Mouse (Mus musculus) stomach, embryonic 14.5 days (tissue): ENCODE measurements at regions not wholly inside any gene's neighbourhood (a gene's known extent, or its start where the extent isn't known, plus 50 kb on each side); places are given as distances from the start of the nearest gene placed in this dataset.

Source experiments
- ATAC-seq: fragments of 200-750 bp; cut with Nextera tagmentation; 2 replicates; pipeline ENCODE4 v1.8.0; 2017; ENCODE audit warnings: low read depth, moderate TSS enrichment; ENCODE audit not compliant: insufficient number of reproducible peaks, insufficient read depth, low FRiP score
- H3K27ac ChIP-seq: fragments of 300-500 bp; sonication (generic); 2 replicates; pipeline ENCODE4 v1.5.1; 2014; ENCODE audit warnings: mild to moderate bottlenecking, low read length, moderate library complexity, mixed read lengths
- H3K27me3 ChIP-seq: fragments of 300-500 bp; sonication (generic); 2 replicates; pipeline ENCODE4 v1.6.1; 2014; ENCODE audit warnings: low read length, control low read depth, mixed read lengths; ENCODE audit not compliant: control insufficient read depth, insufficient read depth
- H3K36me3 ChIP-seq: fragments of 300-500 bp; sonication (generic); 2 replicates; pipeline ENCODE4 v1.6.1; 2014; ENCODE audit warnings: mild to moderate bottlenecking, control low read depth, low read length, moderate library complexity, mixed read lengths; ENCODE audit not compliant: control insufficient read depth, insufficient read depth
- H3K4me1 ChIP-seq: fragments of 300-500 bp; sonication (generic); 2 replicates; pipeline ENCODE4 v1.6.1; 2014; ENCODE audit warnings: low read length, control low read depth, mixed read lengths; ENCODE audit not compliant: control insufficient read depth, insufficient read depth
- H3K4me2 ChIP-seq: fragments of 300-500 bp; sonication (generic); replicated peaks from 2 replicates; pipeline ENCODE4 v1.6.1; 2014; ENCODE audit warnings: low read depth, low read length, control low read depth
- H3K4me3 ChIP-seq: fragments of 300-500 bp; sonication (generic); 2 replicates; pipeline ENCODE4 v1.5.1; 2014; ENCODE audit warnings: low read depth, low read length, control low read depth
- H3K9ac ChIP-seq: fragments of 300-500 bp; sonication (generic); replicated peaks from 2 replicates; pipeline ENCODE4 v1.6.1; 2014; ENCODE audit warnings: low read depth, mild to moderate bottlenecking, control low read depth, low read length, moderate library complexity, mixed read lengths
- H3K9me3 ChIP-seq: fragments of 300-500 bp; sonication (generic); 2 replicates; pipeline ENCODE4 v1.6.1; 2016; ENCODE audit warnings: low read depth, low read length, control low read depth; ENCODE audit not compliant: control insufficient read depth
- WGBS: fragments of 180-500 bp; shearing (Covaris S2); extraction: QIAGEN DNeasy Blood & Tissue Kit; methylation state at CpG from one replicate; pipeline ENCODE4 v1.1.7; 2014; 5-methylcytosine and 5-hydroxymethylcytosine counted together

- no peaks in the 10 kb centered on the region for H3K4me1 ChIP-seq
- no peaks in the 10 kb centered on the region for H3K36me3 ChIP-seq
- ATAC-seq, result no peak
- H3K27ac ChIP-seq, result no peak overlapping the region
- no peak overlapping the region for H3K9ac ChIP-seq
- H3K4me2 ChIP-seq, result no peak overlapping the region
- H3K4me3 ChIP-seq, result no peak overlapping the region
- no peaks in the 10 kb centered on the region for H3K9me3 ChIP-seq
- no peaks in the 10 kb centered on the region for H3K27me3 ChIP-seq
- WGBS, result 79% methylated on average over 4 of the region's 4 CpGs
These were observed 345.5 kb upstream of the Arid1b start for GRCm38 (mm10) chr17:4648603-4649002.

GRCm38 (mm10) chr17:4654221-4654620 lies 339.9 kb upstream of the Arid1b start:
- Histone ChIP-seq H3K4me3 (no peak overlapping the region), H3K36me3 (no peaks in the 10 kb centered on the region), H3K9ac (no peak overlapping the region), H3K27ac (no peak overlapping the region), H3K27me3 (no peaks in the 10 kb centered on the region), H3K9me3 (no peaks in the 10 kb centered on the region), H3K4me2 (no peak overlapping the region), H3K4me1 (no peaks in the 10 kb centered on the region)
- 73% methylated on average over 3 of the region's 3 CpGs for WGBS
- ATAC-seq, result no peak

- H3K4me3 ChIP-seq, result no peak overlapping the region
- 91% methylated on average over 5 of the region's 5 CpGs for WGBS
- no peak overlapping the region for H3K4me2 ChIP-seq
- H3K27me3 ChIP-seq, result no peaks in the 10 kb centered on the region
- H3K36me3 ChIP-seq, result no peaks in the 10 kb centered on the region
- H3K4me1 ChIP-seq, result no peaks in the 10 kb centered on the region
- ATAC-seq, result no peak
- no peak overlapping the region for H3K27ac ChIP-seq
- H3K9me3 ChIP-seq, result no peaks in the 10 kb centered on the region
- H3K9ac ChIP-seq, result no peak overlapping the region
These were observed 332.1 kb upstream of the Arid1b start for GRCm38 (mm10) chr17:4661996-4662395.

- Histone ChIP-seq H3K4me2 (no peak overlapping the region), H3K4me1 (no peaks in the 10 kb centered on the region), H3K27me3 (no peaks in the 10 kb centered on the region), H3K36me3 (no peaks in the 10 kb centered on the region), H3K9me3 (no peaks in the 10 kb centered on the region), H3K27ac (no peak overlapping the region), H3K9ac (no peak overlapping the region), H3K4me3 (no peak overlapping the region)
- no peak for ATAC-seq
- 74% methylated on average over 3 of the region's 3 CpGs for WGBS
These were observed 325.6 kb upstream of the Arid1b start for GRCm38 (mm10) chr17:4668511-4668910.

- Histone ChIP-seq H3K4me2 (no peak overlapping the region), H3K9me3 (no peaks in the 10 kb centered on the region), H3K27ac (no peak overlapping the region), H3K4me3 (no peak overlapping the region), H3K9ac (no peak overlapping the region), H3K36me3 (no peaks in the 10 kb centered on the region), H3K4me1 (no peaks in the 10 kb centered on the region), H3K27me3 (no peaks in the 10 kb centered on the region)
- WGBS, result 64% methylated on average over 2 of the region's 2 CpGs
- ATAC-seq, result no peak
These were observed 320.9 kb upstream of the Arid1b start for GRCm38 (mm10) chr17:4673271-4673670.

- Histone ChIP-seq H3K4me2 (no peak overlapping the region), H3K36me3 (no peaks in the 10 kb centered on the region), H3K9me3 (no peaks in the 10 kb centered on the region), H3K27ac (no peak overlapping the region), H3K4me1 (no peaks in the 10 kb centered on the region), H3K4me3 (no peak overlapping the region), H3K27me3 (no peaks in the 10 kb centered on the region), H3K9ac (no peak overlapping the region)
- WGBS, result 31% methylated on average over 1 of the region's 1 CpGs
- ATAC-seq, result no peak
These were observed 287.7 kb upstream of the Arid1b start for GRCm38 (mm10) chr17:4706421-4706820.

GRCm38 (mm10) chr17:4721061-4721460 lies 273.1 kb upstream of the Arid1b start:
- Histone ChIP-seq H3K36me3 (no peaks in the 10 kb centered on the region), H3K4me1 (no peaks in the 10 kb centered on the region), H3K27ac (no peak overlapping the region), H3K9ac (no peak overlapping the region), H3K4me2 (no peak overlapping the region), H3K4me3 (no peak overlapping the region), H3K9me3 (no peaks in the 10 kb centered on the region), H3K27me3 (no peaks in the 10 kb centered on the region)
- WGBS, result 85% methylated on average over 4 of the region's 4 CpGs
- no peak for ATAC-seq

- Histone ChIP-seq H3K9me3 (no peaks in the 10 kb centered on the region), H3K27ac (no peak overlapping the region), H3K4me3 (no peak overlapping the region), H3K9ac (no peak overlapping the region), H3K4me1 (0 out of 2 replicates have a peak, but pooled peaks cover 8% of the 10 kb centered on the region), H3K4me2 (no peak overlapping the region), H3K36me3 (no peaks in the 10 kb centered on the region), H3K27me3 (no peaks in the 10 kb centered on the region)
- no peak for ATAC-seq
- 82% methylated on average over 3 of the region's 3 CpGs for WGBS
These were observed 270.1 kb upstream of the Arid1b start for GRCm38 (mm10) chr17:4724031-4724430.

GRCm38 (mm10) chr17:4726331-4726741 lies 267.8 kb upstream of the Arid1b start:
- Histone ChIP-seq H3K9me3 (no peaks in the 10 kb centered on the region), H3K27me3 (no peaks in the 10 kb centered on the region), H3K9ac (0 out of 2 replicates have a peak overlapping the region, but pooled peaks have one; percentile 6), H3K4me1 (0 out of 2 replicates have a peak, but pooled peaks cover 8% of the 10 kb centered on the region), H3K4me2 (peak overlapping the region; percentile 11), H3K36me3 (no peaks in the 10 kb centered on the region), H3K4me3 (no peak overlapping the region), H3K27ac (peak overlapping the region; percentile 16; the same call in 1 of the 2 replicates)
- no peak for ATAC-seq
- 29% methylated on average over 12 of the region's 12 CpGs for WGBS
